In the genomic region with DNA sequence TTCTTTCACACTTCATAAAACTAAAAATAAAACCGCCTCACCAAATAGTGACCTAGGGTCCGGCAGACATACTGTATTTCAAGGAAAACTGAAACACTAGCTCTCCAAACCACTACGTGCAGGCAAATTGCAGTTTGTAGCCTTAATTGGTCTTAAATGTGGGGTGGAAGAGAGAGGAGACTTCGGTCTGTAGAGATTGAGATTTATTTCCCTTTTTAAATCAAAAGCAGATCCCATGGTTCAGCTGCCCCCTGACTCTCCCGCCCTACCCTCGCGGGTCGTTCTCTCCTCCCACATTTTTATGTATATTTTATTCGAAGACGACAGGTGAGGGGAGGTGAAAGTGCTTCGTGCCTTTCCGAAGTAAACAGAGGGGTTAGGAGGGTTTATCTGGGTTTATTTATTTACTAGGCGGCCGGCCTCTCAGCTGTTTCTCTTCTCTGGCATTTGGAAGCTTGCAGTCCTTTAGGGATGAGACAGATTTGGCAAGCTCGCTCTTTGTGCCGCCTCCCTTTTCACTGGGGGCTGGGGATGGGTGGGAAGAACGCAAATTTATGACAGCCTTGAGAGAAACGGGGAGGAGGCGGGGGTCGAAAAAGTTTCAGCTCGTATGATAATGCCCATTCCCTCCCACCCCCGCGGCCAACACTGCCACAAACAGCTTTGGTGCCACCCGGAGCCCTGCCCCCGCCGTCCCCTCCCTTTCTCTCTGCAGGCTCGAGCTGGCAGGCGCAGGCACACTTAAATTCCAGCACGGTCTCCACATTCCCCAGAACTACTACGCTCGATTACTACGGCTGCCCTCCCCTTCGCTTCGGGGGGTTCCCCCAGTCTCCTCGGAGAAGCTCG, we compare ENCODE assay signal across 8 mouse cellular contexts. TPM values are rescaled to one million over a fixed set of nuclear protein-coding genes. Genes with fewer than 3 reads are reported as not detected.
DNase-seq lines count a peak whose midpoint lies in the region; ATAC-seq and TF ChIP-seq lines count a peak whose summit lies in the region.

No protein-coding gene starts in this region.

- H3K9ac ChIP-seq in lung, postnatal 0 days (replicated peaks; ENCODE audit: low read depth) = peak overlapping the region; percentile 34
- H3K9ac ChIP-seq in hindbrain, embryonic 16.5 days (ENCODE audit: low read depth, low read length) = peak overlapping the region; percentile 82
- peak overlapping the region; percentile 83 for H3K9ac ChIP-seq in stomach, embryonic 16.5 days (ENCODE audit: low read length)

- peak; percentile 64 for ATAC-seq in lung, postnatal 0 days
- peak; percentile 74 for ATAC-seq in hindbrain, embryonic 16.5 days
- peak; percentile 49 for ATAC-seq in stomach, embryonic 16.5 days (ENCODE audit: insufficient read depth, low FRiP score)

- WGBS in lung, postnatal 0 days = 2% methylated on average over 36 of the region's 36 CpGs
- 2% methylated on average over 36 of the region's 36 CpGs for WGBS in embryonic facial prominence, embryonic 10.5 days
- 2% methylated on average over 35 of the region's 36 CpGs for WGBS in hindbrain, embryonic 16.5 days
- WGBS in stomach, embryonic 16.5 days = 2% methylated on average over 36 of the region's 36 CpGs

- H3K9me3 ChIP-seq in lung, postnatal 0 days (ENCODE audit: low read length) = no peaks in the 10 kb centered on the region
- no peaks in the 10 kb centered on the region for H3K9me3 ChIP-seq in embryonic facial prominence, embryonic 10.5 days
- no peaks in the 10 kb centered on the region for H3K9me3 ChIP-seq in hindbrain, embryonic 16.5 days (ENCODE audit: control insufficient read depth, low read length)
- no peaks in the 10 kb centered on the region for H3K9me3 ChIP-seq in stomach, embryonic 16.5 days (replicated peaks; ENCODE audit: control insufficient read depth, low read length)

- TF ChIP-seq EP300 in lung, postnatal 0 days (IDR thresholded peaks at IDR 0.05) = 0 out of 2 replicates have a peak, but pooled peaks have one; percentile 7

- H3K27ac ChIP-seq in lung, postnatal 0 days (ENCODE audit: low read length) = peak overlapping the region; percentile 90
- H3K27ac ChIP-seq in embryonic facial prominence, embryonic 10.5 days (replicated peaks) = peak overlapping the region; percentile 75
- peak overlapping the region; percentile 94 for H3K27ac ChIP-seq in hindbrain, embryonic 16.5 days (ENCODE audit: low read depth, low read length)
- peak overlapping the region; percentile 98 for H3K27ac ChIP-seq in stomach, embryonic 16.5 days (ENCODE audit: low read length)

- no peaks in the 10 kb centered on the region for H3K36me3 ChIP-seq in lung, postnatal 0 days (ENCODE audit: insufficient read depth, low read length)
- no peaks in the 10 kb centered on the region for H3K36me3 ChIP-seq in embryonic facial prominence, embryonic 10.5 days (replicated peaks)
- no peaks in the 10 kb centered on the region for H3K36me3 ChIP-seq in hindbrain, embryonic 16.5 days (ENCODE audit: control insufficient read depth, insufficient read depth, low read length)
- no peaks in the 10 kb centered on the region for H3K36me3 ChIP-seq in stomach, embryonic 16.5 days (ENCODE audit: control insufficient read depth, insufficient read depth, low read length)

- peaks cover 12% of the 10 kb centered on the region; the same call in 1 of the 2 replicates for H3K4me1 ChIP-seq in lung, postnatal 0 days (ENCODE audit: insufficient read depth, low read depth, low read length)
- H3K4me1 ChIP-seq in embryonic facial prominence, embryonic 10.5 days = peaks cover 43% of the 10 kb centered on the region
- peaks cover 10% of the 10 kb centered on the region for H3K4me1 ChIP-seq in hindbrain, embryonic 16.5 days (ENCODE audit: control insufficient read depth, insufficient read depth, low read depth, low read length)
- H3K4me1 ChIP-seq in stomach, embryonic 16.5 days (ENCODE audit: control insufficient read depth, insufficient read depth, low read length) = 0 out of 2 replicates have a peak, but pooled peaks cover 7% of the 10 kb centered on the region

- H3K4me2 ChIP-seq in lung, postnatal 0 days (replicated peaks; ENCODE audit: low read depth, low read length) = peak overlapping the region; percentile 95
- H3K4me2 ChIP-seq in hindbrain, embryonic 16.5 days (ENCODE audit: low read length) = peak overlapping the region; percentile 98
- peak overlapping the region; percentile 98 for H3K4me2 ChIP-seq in stomach, embryonic 16.5 days (ENCODE audit: low read depth, low read length)

- peak; percentile 86 for DNase-seq in lung, postnatal 0 days (ENCODE audit: low spot score)
- DNase-seq in lung, postnatal 36 days = no peak
- no peak for DNase-seq in embryonic facial prominence, embryonic 10.5 days (ENCODE audit: low spot score)
- peak; percentile 27 for DNase-seq in lung, postnatal 14 days
- DNase-seq in ovary, postnatal 14 days (ENCODE audit: low spot score) = no peak
- DNase-seq in Muller cell, postnatal 12 days (ENCODE audit: inconsistent ontology term) = no peak

- no peaks in the 10 kb centered on the region for H3K27me3 ChIP-seq in lung, postnatal 0 days (replicated peaks; ENCODE audit: insufficient read depth, low read length)
- peaks cover 69% of the 10 kb centered on the region for H3K27me3 ChIP-seq in embryonic facial prominence, embryonic 10.5 days (replicated peaks; ENCODE audit: low read depth, poor library complexity, severe bottlenecking)
- 0 out of 2 replicates have a peak, but pooled peaks cover 4% of the 10 kb centered on the region for H3K27me3 ChIP-seq in hindbrain, embryonic 16.5 days (replicated peaks; ENCODE audit: control insufficient read depth, insufficient read depth, low read length)
- H3K27me3 ChIP-seq in stomach, embryonic 16.5 days (ENCODE audit: control insufficient read depth, insufficient read depth, low read length) = no peaks in the 10 kb centered on the region

- peak overlapping the region; percentile 64 for H3K4me3 ChIP-seq in lung, postnatal 0 days (ENCODE audit: low read depth, low read length)
- H3K4me3 ChIP-seq in embryonic facial prominence, embryonic 10.5 days = peak overlapping the region; percentile 79
- H3K4me3 ChIP-seq in hindbrain, embryonic 16.5 days (ENCODE audit: low read length) = peak overlapping the region; percentile 75
- H3K4me3 ChIP-seq in stomach, embryonic 16.5 days (replicated peaks; ENCODE audit: low read length) = peak overlapping the region; percentile 88

- TF ChIP-seq CTCF in lung, postnatal 0 days (IDR thresholded peaks at IDR 0.05) = no peak

RNA-seq across cellular contexts. Expression of a gene that starts 0.7 kb away (rescaled TPM):
- polyA plus RNA-seq in lung, postnatal 0 days (2015; fragmentation: Nextera tagmentation; extraction: Ambion mirVana) = 46.3 and 69.8 TPM in 2 replicates
- 39.2 and 49.0 TPM in 2 replicates for polyA plus RNA-seq in embryonic facial prominence, embryonic 10.5 days (2016; fragmentation: Nextera tagmentation; extraction: Ambion mirVana)
- polyA plus RNA-seq in hindbrain, embryonic 16.5 days (2015; fragmentation: Nextera tagmentation; extraction: Ambion mirVana) = 95.2 and 114 TPM in 2 replicates
- 45.8 and 49.4 TPM in 2 replicates for polyA plus RNA-seq in stomach, embryonic 16.5 days (2015; fragmentation: Nextera tagmentation; extraction: Ambion mirVana)

Comparison
In these comparisons a context has a peak if more than half of its experiments do, and no peak if none do; other contexts are left out.
1. DNase-seq: peak in lung, postnatal 0 days (single experiment) and lung, postnatal 14 days (single experiment); none in lung, postnatal 36 days (single experiment), embryonic facial prominence, embryonic 10.5 days (single experiment), ovary, postnatal 14 days (single experiment) and Muller cell, postnatal 12 days (single experiment).
2. Peak in every context shown above with its lines, with median percentiles within 50 percentile points of each other: ATAC-seq, H3K27ac ChIP-seq, H3K4me2 ChIP-seq, H3K4me3 ChIP-seq and H3K9ac ChIP-seq.